Mouse (Mus musculus): ENCODE data around the gene Unc5cl.

GRCm38 (mm10) chr17:48564931-48565330, 110.2 kb downstream of the Unc5cl start:
- TF ChIP-seq POLR2A (IDR thresholded peaks at IDR 0.05; ENCODE audit: control insufficient read depth, extremely low read depth, insufficient read depth, low read length, poor library complexity) (no peak), CTCF (IDR thresholded peaks at IDR 0.05; ENCODE audit: borderline replicate concordance, control insufficient read depth, extremely low read depth, insufficient read depth, low read length, poor library complexity) (no peak)

Measured in thymus, adult 2 months (tissue).